Mouse (Mus musculus): ENCODE data around the gene Smim26.

DNA sequence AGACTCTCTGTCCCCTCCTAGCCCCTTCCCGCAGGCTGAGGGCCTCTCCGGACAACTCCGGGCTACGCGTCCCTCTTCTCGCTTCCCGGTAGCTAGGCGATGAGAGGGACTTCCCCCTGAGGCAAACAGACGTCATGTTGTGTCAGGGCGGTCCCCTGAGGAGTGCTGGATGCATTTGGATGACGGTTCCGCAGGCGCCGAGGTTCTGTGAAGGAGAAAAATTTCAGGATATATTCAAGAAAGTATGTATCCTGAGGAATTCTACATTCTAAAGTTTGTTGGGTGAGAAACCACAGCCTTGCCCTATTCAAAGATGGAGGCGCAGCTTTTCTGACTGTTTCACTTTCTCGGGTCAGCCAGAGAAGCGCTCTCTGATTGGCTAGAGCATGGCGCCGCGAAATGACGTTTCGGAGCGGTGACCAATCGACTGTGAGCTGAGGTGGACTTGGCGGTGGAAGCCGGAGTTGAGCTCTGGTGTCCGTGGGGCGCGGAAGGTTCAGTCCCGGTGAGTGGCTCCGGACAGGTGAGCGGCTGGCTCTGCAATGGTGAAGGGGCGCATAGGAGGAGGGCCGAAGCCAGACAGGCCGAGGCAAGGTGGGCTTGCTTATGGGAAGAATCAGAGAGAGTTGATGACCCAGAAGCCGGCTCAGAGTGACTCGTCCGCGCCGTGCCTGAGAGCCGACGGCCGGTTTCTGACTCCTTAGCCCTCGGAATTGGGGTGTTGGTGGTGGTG lies 37.9 kb upstream of the Smim26 start, which contains the start of gene Sec23b:
- TF ChIP-seq CTCF (IDR thresholded peaks at IDR 0.05; ENCODE audit: borderline replicate concordance, insufficient read depth, low read length) (no peak), POLR2A (IDR thresholded peaks at IDR 0.05; ENCODE audit: low read depth, low read length) (peak; percentile 93)
